Mouse (Mus musculus) ES-E14 (cell line): ENCODE results near the gene Vash2. TPM values are rescaled to one million over a fixed set of nuclear protein-coding genes. Genes with fewer than 3 reads are reported as not detected.

Source experiments
- DNase-seq: peaks from one replicate; pipeline ENCODE4 v3.0.0-alpha.2; 2013; ENCODE audit warnings: low read depth, low spot score
- H3K27ac ChIP-seq: 2 replicates; pipeline ENCODE4 v1.5.1; 2012; ENCODE audit warnings: low read depth, mild to moderate bottlenecking, low read length, moderate library complexity, mixed read lengths; ENCODE audit not compliant: poor library complexity, insufficient read depth, severe bottlenecking
- H3K36me3 ChIP-seq: 2 replicates; pipeline ENCODE4 v1.6.1; 2012; ENCODE audit warnings: mild to moderate bottlenecking, low read length, moderate library complexity, mixed read lengths; ENCODE audit not compliant: control insufficient read depth, poor library complexity, insufficient read depth, severe bottlenecking
- H3K4me1 ChIP-seq, 2 experiments: fragments of 150-350 bp in 1 of 2; sonication (generic) in 1 of 2; 2 replicates each; pipeline ENCODE4 v1.6.1; 2012; ENCODE audit warnings: low read length in 2 of 2, mild to moderate bottlenecking in 1 of 2, mixed read lengths in 1 of 2; ENCODE audit not compliant: control insufficient read depth in 2 of 2, insufficient read depth in 2 of 2, poor library complexity in 1 of 2
- H3K4me3 ChIP-seq, 2 experiments: fragments of 150-350 bp in 1 of 2; sonication (generic) in 1 of 2; 2 replicates each; pipeline ENCODE4 v1.5.1; 2012; ENCODE audit warnings: low read length in 2 of 2, low read depth in 1 of 2, mild to moderate bottlenecking in 1 of 2, mixed read lengths in 1 of 2; ENCODE audit not compliant: insufficient read depth in 1 of 2, poor library complexity in 1 of 2, severe bottlenecking in 1 of 2
- H3K9ac ChIP-seq: 2 replicates; pipeline ENCODE4 v1.6.1; 2012; ENCODE audit warnings: low read depth, mild to moderate bottlenecking, low read length, mixed read lengths; ENCODE audit not compliant: poor library complexity, insufficient read depth, severe bottlenecking
- H3K9me3 ChIP-seq: fragments of 150-350 bp; sonication (generic); 2 replicates; pipeline ENCODE4 v1.6.1; 2012; ENCODE audit warnings: low read depth, mild to moderate bottlenecking, low read length; ENCODE audit not compliant: control insufficient read depth, insufficient read depth
- CHD2 ChIP-seq: IDR thresholded peaks from 2 replicates; pipeline ENCODE4 v1.6.1; 2014; ENCODE audit warnings: mild to moderate bottlenecking, low read depth, low read length, inconsistent platforms
- HCFC1 ChIP-seq: IDR thresholded peaks from 2 replicates; pipeline ENCODE4 v1.6.1; 2012; ENCODE audit warnings: low read length, inconsistent platforms, borderline replicate concordance; ENCODE audit not compliant: insufficient read depth
- MAFK ChIP-seq: IDR thresholded peaks from 2 replicates; pipeline ENCODE4 v1.6.1; 2014; ENCODE audit warnings: mild to moderate bottlenecking, low read depth, low read length, inconsistent platforms; ENCODE audit not compliant: insufficient read depth
- ZC3H11A ChIP-seq: IDR thresholded peaks from 2 replicates; pipeline ENCODE4 v1.6.1; 2012; ENCODE audit warnings: low read depth, mild to moderate bottlenecking, inconsistent platforms, low read length, borderline replicate concordance
- ZNF384 ChIP-seq: IDR thresholded peaks from 2 replicates; pipeline ENCODE4 v1.6.1; 2012; ENCODE audit warnings: low read depth, low read length, inconsistent platforms
- in situ Hi-C, 2 experiments: fragments of 600-800 bp; cut with MboI; formaldehyde crosslinking; loops; one replicate each; pipeline ENCODE4 v1.15.1; 2025; ENCODE audit warnings: low sequenced_read_pairs in 2 of 2, inconsistent platforms in 1 of 2; ENCODE audit not compliant: unreplicated experiment in 2 of 2
- total RNA-seq: library from RNA; depleted of rRNA; stranded (reverse); fragments of 300-350 nt; gene quantifications from 2 replicates; pipeline ENCODE4 v1.2.3, GENCODE M21; 2012

Gene Vash2
- total RNA-seq, 1 experiment = 2.6 TPM

DNA sequence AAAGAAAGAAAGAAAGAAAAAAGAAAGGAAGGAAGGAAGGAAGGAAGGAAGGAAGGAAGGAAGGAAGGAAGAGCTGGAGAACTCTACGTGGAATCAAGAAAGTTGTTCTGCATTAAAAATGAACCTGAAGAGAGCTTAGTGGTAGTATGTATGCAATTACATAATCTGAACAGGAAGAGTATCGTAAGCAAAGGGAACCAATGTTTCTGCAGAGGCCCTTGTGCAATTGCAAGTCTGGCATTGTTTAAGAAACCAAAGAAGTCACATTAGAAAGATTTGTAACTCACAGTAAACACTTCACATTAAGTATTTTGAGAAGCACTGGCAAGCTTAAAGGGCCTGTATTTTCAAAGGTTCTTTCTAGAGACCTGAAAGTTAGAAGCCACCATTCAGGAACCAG lies 44.0 kb upstream of the Vash2 start:
- Histone ChIP-seq H3K36me3 (no peaks in the 10 kb centered on the region; the same call in 1 of the 2 replicates), H3K4me3 (no peak overlapping the region), H3K9me3 (no peaks in the 10 kb centered on the region), H3K27ac (no peak overlapping the region), H3K4me1 (no peaks in the 10 kb centered on the region), H3K9ac (no peak overlapping the region)
- TF ChIP-seq ZNF384 = no peak
- TF ChIP-seq HCFC1 = no peak
- no peak for TF ChIP-seq ZC3H11A
- TF ChIP-seq CHD2 = no peak
- no peak for TF ChIP-seq MAFK
- no peak for DNase-seq
- in situ Hi-C loops = no loop called here

GRCm38 (mm10) chr1:191021016-191021415 lies 41.9 kb upstream of the Vash2 start:
- in situ Hi-C loops = no loop called here
- Histone ChIP-seq H3K9ac (no peak overlapping the region), H3K4me1 (no peaks in the 10 kb centered on the region), H3K27ac (no peak overlapping the region), H3K9me3 (no peaks in the 10 kb centered on the region), H3K4me3 (no peak overlapping the region), H3K36me3 (no peaks in the 10 kb centered on the region; the same call in 1 of the 2 replicates)
- DNase-seq = no peak
- TF ChIP-seq ZNF384 (no peak), ZC3H11A (no peak), MAFK (no peak), HCFC1 (no peak), CHD2 (no peak)

GRCm38 (mm10) chr1:191020217-191020924 lies 41.3 kb upstream of the Vash2 start:
- TF ChIP-seq ZC3H11A (no peak), HCFC1 (no peak)

DNA sequence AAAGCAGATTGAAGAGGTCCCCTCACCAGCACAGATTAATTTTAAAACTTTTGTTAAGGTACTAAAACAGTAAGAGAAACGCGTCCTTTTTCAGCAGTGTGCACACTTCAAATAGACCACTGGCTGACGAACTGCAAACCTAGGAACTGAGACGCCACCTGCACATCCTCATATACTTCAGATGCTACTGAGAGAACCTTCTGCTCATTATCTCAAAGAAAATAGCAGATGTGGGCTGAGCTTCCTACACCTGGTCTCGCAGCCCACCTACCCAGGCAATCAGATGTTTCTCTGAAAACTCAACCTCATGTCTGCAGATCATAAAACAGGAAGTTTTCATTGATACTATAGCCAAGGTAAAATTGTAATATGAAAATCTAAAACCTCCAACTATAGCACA lies 40.7 kb upstream of the Vash2 start:
- Histone ChIP-seq H3K9ac (no peak overlapping the region), H3K27ac (no peak overlapping the region), H3K4me1 (no peaks in the 10 kb centered on the region), H3K36me3 (no peaks in the 10 kb centered on the region; the same call in 1 of the 2 replicates), H3K9me3 (no peaks in the 10 kb centered on the region), H3K4me3 (no peak overlapping the region)
- in situ Hi-C loops = no loop called here
- TF ChIP-seq ZNF384 = no peak
- TF ChIP-seq CHD2 = no peak
- TF ChIP-seq ZC3H11A = no peak
- no peak for TF ChIP-seq HCFC1
- TF ChIP-seq MAFK = no peak
- no peak for DNase-seq

More at GRCm38 (mm10) chr1:191020217-191020924, 41.3 kb upstream of the Vash2 start:
- DNase-seq = no peak
- in situ Hi-C loops = no loop called here
- Histone ChIP-seq H3K4me1 (no peaks in the 10 kb centered on the region), H3K27ac (no peak overlapping the region), H3K4me3 (no peak overlapping the region), H3K36me3 (no peaks in the 10 kb centered on the region; the same call in 1 of the 2 replicates), H3K9ac (no peak overlapping the region), H3K9me3 (no peaks in the 10 kb centered on the region)
